Mouse (Mus musculus) intestine, embryonic 14.5 days (tissue): ENCODE measurements around the gene St6galnac3. TPM values are rescaled to one million over a fixed set of nuclear protein-coding genes. Genes with fewer than 3 reads are reported as not detected.

Experiments used
- ATAC-seq: fragments of 200-750 bp; cut with Nextera tagmentation; replicated peaks from 2 replicates; pipeline ENCODE4 v1.8.0; 2017; ENCODE audit warnings: low read depth, moderate number of reproducible peaks, moderate TSS enrichment, moderate library complexity; ENCODE audit not compliant: low FRiP score, low TSS enrichment
- DNase-seq: peaks from one replicate; pipeline ENCODE4 v3.0.0-alpha.2; 2018; ENCODE audit warnings: low spot score
- H3K27ac ChIP-seq: fragments of 300-500 bp; sonication (generic); 2 replicates; pipeline ENCODE4 v1.5.1; 2014; ENCODE audit warnings: low read depth, mild to moderate bottlenecking, control low read depth
- H3K27me3 ChIP-seq: fragments of 300-500 bp; sonication (generic); replicated peaks from 2 replicates; pipeline ENCODE4 v1.6.1; 2014; ENCODE audit warnings: low read length, control low read depth; ENCODE audit not compliant: control insufficient read depth, insufficient read depth
- H3K36me3 ChIP-seq: fragments of 300-500 bp; sonication (generic); 2 replicates; pipeline ENCODE4 v1.6.1; 2014; ENCODE audit warnings: low read length, control low read depth; ENCODE audit not compliant: control insufficient read depth, insufficient read depth
- H3K4me1 ChIP-seq: fragments of 300-500 bp; sonication (generic); replicated peaks from 2 replicates; pipeline ENCODE4 v1.6.1; 2014; ENCODE audit warnings: low read length, control low read depth, mixed read lengths; ENCODE audit not compliant: control insufficient read depth, insufficient read depth
- H3K4me2 ChIP-seq: fragments of 300-500 bp; sonication (generic); 2 replicates; pipeline ENCODE4 v1.6.1; 2014; ENCODE audit warnings: low read length
- H3K4me3 ChIP-seq: fragments of 300-500 bp; sonication (generic); 2 replicates; pipeline ENCODE4 v1.5.1; 2014; ENCODE audit warnings: low read depth, low read length, control low read depth, mixed read lengths
- H3K9ac ChIP-seq: fragments of 300-500 bp; sonication (generic); 2 replicates; pipeline ENCODE4 v1.6.1; 2014; ENCODE audit warnings: mild to moderate bottlenecking, low read length
- H3K9me3 ChIP-seq: fragments of 300-500 bp; sonication (generic); 2 replicates; pipeline ENCODE4 v1.6.1; 2016; ENCODE audit warnings: low read length, control low read depth; ENCODE audit not compliant: control insufficient read depth
- WGBS: fragments of 180-500 bp; shearing (Covaris S2); extraction: QIAGEN DNeasy Blood & Tissue Kit; methylation state at CpG from one replicate; pipeline ENCODE4 v1.1.7; 2014; 5-methylcytosine and 5-hydroxymethylcytosine counted together
- polyA plus RNA-seq: library from polyadenylated mRNA; unstranded; fragments of >200 nt; fragmentation: Nextera tagmentation; extraction: Ambion mirVana; gene quantifications from 2 replicates; pipeline ENCODE4 v1.2.1, GENCODE M21; 2014

St6galnac3 gene
- polyA plus RNA-seq, 1 experiment from 2014 or later = 45.5 TPM

DNA sequence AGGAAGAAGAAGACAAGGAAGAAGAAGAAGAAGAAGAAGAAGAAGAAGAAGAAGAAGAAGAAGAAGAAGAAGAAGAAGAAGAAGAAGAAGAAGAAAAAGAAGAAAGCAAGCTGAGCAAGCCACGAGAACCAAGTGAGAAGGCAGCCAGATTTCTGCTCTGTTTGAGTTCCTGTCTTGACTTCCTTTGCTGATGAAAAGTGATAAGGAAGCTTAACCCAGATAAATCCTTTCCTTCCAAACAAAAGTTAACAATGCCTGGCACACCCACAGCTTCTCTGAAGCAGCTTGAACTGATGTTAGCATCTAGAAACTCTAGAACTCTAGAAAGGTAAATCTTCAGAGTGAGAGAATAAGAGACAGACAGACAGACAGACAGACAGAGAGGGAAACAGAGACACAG is 14.4 kb downstream of the St6galnac3 start:
- WGBS = 38% methylated on average over 1 of the region's 1 CpGs
- no peaks in the 10 kb centered on the region for H3K27me3 ChIP-seq
- peaks cover 7% of the 10 kb centered on the region for H3K9me3 ChIP-seq
- H3K9ac ChIP-seq = no peak overlapping the region
- no peak overlapping the region for H3K4me3 ChIP-seq
- no peak for ATAC-seq
- peaks cover 15% of the 10 kb centered on the region for H3K4me1 ChIP-seq
- no peaks in the 10 kb centered on the region for H3K36me3 ChIP-seq
- no peak overlapping the region for H3K4me2 ChIP-seq
- H3K27ac ChIP-seq = no peak overlapping the region
- no peak for DNase-seq

DNA sequence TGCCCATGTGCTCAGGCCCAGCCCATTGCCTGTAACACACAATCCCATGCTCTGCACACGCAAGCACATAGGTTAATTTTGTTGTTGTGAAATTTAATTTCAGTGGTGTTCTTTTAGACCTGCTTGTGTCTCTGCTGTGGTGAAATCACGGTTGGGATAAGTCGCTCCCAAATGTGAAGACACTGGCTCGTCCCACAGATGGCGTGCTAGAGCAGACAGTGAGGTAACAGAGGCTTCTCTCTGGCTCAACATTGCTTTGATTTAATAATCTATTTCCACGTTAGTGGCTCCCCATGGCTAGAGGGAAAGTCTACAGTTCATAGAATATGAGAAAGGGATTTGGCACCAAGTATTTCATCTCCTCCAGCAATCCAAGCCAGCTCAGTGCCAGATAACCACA is 17.3 kb downstream of the St6galnac3 start:
- Histone ChIP-seq H3K36me3 (no peaks in the 10 kb centered on the region), H3K4me1 (0 out of 2 replicates have a peak, but pooled peaks cover 4% of the 10 kb centered on the region), H3K27me3 (no peaks in the 10 kb centered on the region), H3K4me2 (no peak overlapping the region), H3K9ac (no peak overlapping the region), H3K9me3 (no peaks in the 10 kb centered on the region), H3K27ac (no peak overlapping the region), H3K4me3 (no peak overlapping the region)
- 76% methylated on average over 6 of the region's 6 CpGs for WGBS
- ATAC-seq (no peak), DNase-seq (no peak)

DNA sequence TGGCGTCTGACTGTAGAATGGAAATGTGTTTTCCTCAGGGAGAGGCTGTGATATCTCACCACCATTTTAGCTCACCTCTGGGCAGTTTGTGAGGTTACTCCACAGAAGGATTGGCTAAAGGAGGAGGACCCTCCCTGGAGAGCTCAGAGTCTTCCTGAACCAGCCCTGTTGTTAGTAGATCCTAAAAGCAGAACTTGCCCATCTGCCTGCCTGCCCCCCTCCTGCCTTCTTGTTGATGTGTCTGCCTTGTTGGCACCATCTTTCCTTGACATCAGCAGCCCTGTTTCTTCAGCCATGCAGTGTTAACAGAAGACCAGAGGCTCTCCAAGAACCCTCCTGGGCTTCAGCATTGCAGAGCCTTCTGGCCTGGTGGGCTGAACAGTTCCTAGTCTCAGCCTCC is 18.1 kb downstream of the St6galnac3 start:
- no peaks in the 10 kb centered on the region for H3K36me3 ChIP-seq
- no peaks in the 10 kb centered on the region for H3K27me3 ChIP-seq
- no peak overlapping the region for H3K4me2 ChIP-seq
- no peak overlapping the region for H3K4me3 ChIP-seq
- H3K4me1 ChIP-seq = peaks cover 9% of the 10 kb centered on the region; the same call in 1 of the 2 replicates
- H3K9me3 ChIP-seq = no peaks in the 10 kb centered on the region
- no peak overlapping the region for H3K9ac ChIP-seq
- H3K27ac ChIP-seq = no peak overlapping the region
- no peak for ATAC-seq
- no peak for DNase-seq
- WGBS = 54% methylated on average over 1 of the region's 1 CpGs

DNA sequence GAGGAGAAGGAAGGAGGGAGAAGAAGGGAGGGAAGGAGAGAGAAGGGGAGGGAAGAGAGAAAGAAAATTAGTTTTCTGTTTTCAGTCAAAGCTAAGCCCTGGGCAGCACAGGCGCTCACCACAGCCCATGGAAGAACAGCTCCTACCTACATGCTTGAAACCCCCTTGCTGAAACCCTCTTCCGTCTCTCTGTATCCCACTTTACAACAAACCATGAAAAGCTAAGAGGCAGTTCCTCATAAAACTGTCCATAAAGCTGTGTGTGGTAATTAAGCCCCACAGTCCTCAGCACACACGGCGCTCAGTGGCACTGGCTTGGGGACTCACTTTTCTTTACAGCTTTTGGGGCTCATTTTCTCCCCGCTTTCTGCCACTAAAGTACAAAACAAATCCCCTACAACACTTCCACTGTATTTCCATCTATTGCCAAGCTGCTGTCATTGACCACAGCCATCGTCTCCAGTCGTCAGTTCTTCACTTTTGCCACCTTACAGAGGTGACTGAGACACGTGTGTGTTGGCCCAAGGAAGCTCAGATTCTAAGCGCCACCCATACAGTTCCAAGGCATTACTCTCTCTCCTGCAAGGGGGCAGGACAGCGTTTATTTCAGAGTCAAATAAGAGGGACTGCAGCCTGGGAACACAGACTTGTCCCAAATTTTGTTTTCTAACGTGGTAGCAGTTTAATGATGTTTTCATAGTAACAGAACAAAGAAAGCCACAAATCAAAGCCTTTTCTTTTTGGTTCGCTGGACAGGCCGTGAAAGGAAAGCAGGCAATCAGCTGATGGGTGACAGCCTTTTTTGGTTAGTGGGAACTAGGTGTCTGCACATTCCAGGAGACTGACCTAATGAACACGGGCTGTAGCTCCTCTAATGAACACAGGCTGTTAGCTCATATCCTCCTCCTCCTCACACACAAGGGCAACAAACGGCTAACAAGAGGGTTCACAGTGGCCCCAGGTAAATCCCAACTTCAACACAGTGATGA is 22.9 kb downstream of the St6galnac3 start:
- Histone ChIP-seq H3K27ac (no peak overlapping the region), H3K4me3 (no peak overlapping the region), H3K4me2 (no peak overlapping the region), H3K4me1 (peaks cover 21% of the 10 kb centered on the region), H3K9ac (no peak overlapping the region), H3K36me3 (no peaks in the 10 kb centered on the region), H3K27me3 (no peaks in the 10 kb centered on the region), H3K9me3 (no peaks in the 10 kb centered on the region)
- 44% methylated on average over 15 of the region's 15 CpGs for WGBS
- DNase-seq (no peak), ATAC-seq (no peak)

DNA sequence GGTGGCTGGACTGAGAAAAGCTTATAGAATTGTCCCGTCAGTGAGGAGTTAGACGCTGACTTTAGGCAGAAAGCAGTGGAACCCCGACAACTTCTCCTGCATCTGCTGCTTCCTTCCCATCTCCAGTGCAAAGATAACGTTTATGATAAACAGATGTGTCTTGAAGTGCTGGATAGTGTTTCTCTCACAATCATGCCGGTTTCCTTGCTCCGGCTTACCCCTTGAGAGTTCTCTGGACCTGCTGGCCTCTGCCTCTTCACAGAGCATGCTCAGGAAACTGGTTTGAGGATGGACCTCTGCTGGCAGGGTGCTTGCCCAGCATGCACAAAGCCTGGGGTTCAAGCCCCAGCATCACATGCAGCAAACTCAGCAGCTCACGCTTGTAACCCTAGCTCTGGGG is 23.8 kb downstream of the St6galnac3 start:
- H3K4me1 ChIP-seq = peaks cover 18% of the 10 kb centered on the region

DNA sequence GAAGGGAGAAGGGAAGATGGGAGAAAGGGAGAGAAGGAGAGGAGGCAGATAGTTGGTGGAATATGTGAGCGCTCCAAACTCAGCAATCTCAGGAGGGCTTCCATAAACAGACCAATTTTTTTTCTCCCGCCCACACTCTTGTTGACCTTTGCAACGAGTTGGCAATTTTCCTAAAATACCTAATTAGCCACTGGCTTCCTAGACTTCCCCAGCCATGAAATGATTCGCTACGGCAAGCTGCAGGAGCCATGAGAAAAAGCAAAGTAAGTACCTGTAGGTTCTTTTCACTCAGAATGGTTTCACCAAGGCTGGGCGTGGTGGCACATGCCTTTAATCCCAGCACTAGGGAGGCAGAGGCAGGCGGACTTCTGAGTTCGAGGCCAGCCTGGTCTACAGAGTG is 25.9 kb downstream of the St6galnac3 start:
- ATAC-seq (no peak), DNase-seq (no peak)
- Histone ChIP-seq H3K9ac (no peak overlapping the region), H3K27me3 (no peaks in the 10 kb centered on the region), H3K36me3 (no peaks in the 10 kb centered on the region), H3K4me2 (no peak overlapping the region), H3K4me3 (no peak overlapping the region), H3K27ac (no peak overlapping the region), H3K4me1 (peaks cover 18% of the 10 kb centered on the region), H3K9me3 (no peaks in the 10 kb centered on the region)
- WGBS = 88% methylated on average over 8 of the region's 8 CpGs

More for the DNA sequence above, 23.8 kb downstream of the St6galnac3 start:
- DNase-seq = no peak
- no peak for ATAC-seq
- no peak overlapping the region for H3K27ac ChIP-seq
- H3K9ac ChIP-seq = no peak overlapping the region
- no peaks in the 10 kb centered on the region for H3K27me3 ChIP-seq
- H3K9me3 ChIP-seq = no peaks in the 10 kb centered on the region
- H3K36me3 ChIP-seq = no peaks in the 10 kb centered on the region
- no peak overlapping the region for H3K4me2 ChIP-seq
- WGBS = 43% methylated on average over 7 of the region's 7 CpGs
- H3K4me3 ChIP-seq = no peak overlapping the region

- H3K4me1 ChIP-seq = peaks cover 39% of the 10 kb centered on the region
- H3K27ac ChIP-seq = peak overlapping the region; percentile 44
- no peaks in the 10 kb centered on the region for H3K27me3 ChIP-seq
- H3K36me3 ChIP-seq = no peaks in the 10 kb centered on the region
- no peak overlapping the region for H3K9ac ChIP-seq
- WGBS = 28% methylated on average over 7 of the region's 7 CpGs
- DNase-seq (no peak), ATAC-seq (peak; percentile 35; the same call in 1 of the 2 replicates)
- H3K4me2 ChIP-seq = no peak overlapping the region
- H3K9me3 ChIP-seq = no peaks in the 10 kb centered on the region
- H3K4me3 ChIP-seq = no peak overlapping the region
Measured at GRCm38 (mm10) chr3:153692978-153693377, 32.0 kb downstream of the St6galnac3 start.

- Histone ChIP-seq H3K27ac (peak overlapping the region; percentile 44), H3K9ac (no peak overlapping the region), H3K9me3 (no peaks in the 10 kb centered on the region), H3K27me3 (no peaks in the 10 kb centered on the region), H3K4me1 (peaks cover 36% of the 10 kb centered on the region), H3K4me3 (no peak overlapping the region), H3K4me2 (no peak overlapping the region), H3K36me3 (no peaks in the 10 kb centered on the region)
- ATAC-seq (no peak), DNase-seq (no peak)
- 40% methylated on average over 11 of the region's 11 CpGs for WGBS
Measured at GRCm38 (mm10) chr3:153692206-153692813, 32.7 kb downstream of the St6galnac3 start.
